In the genomic region with DNA sequence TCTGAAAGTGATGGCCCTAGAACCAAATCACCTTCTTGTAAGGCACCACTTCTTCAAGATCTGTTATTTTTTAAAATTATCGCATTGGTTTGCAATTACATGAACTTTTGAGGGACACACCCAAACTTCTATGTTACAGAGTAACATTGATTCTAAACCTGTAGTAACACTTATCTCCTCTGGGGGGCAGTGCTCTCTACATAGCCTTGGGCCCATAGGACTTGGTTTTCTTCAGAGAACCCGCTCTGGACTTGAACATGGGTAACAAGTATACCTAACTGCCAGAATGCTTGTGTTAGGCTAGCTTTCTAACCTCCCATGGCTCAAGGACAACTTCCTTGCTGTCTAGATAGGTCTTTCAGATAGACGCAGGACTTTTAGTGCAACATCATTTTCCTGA, we compare ENCODE assay signal across 19 mouse cellular contexts.
DNase-seq lines count a peak whose midpoint lies in the region; ATAC-seq and TF ChIP-seq lines count a peak whose summit lies in the region.
"Had no signal": no experiment of that assay in that cellular context is flagged by ENCODE, and none has a peak within 500 bp of the region (broad histone marks: within the 10 kb centered on the region; RNA-seq: fewer than 3 reads in every experiment).

No protein-coding gene starts in this region.

- no peak for ATAC-seq in CD4-positive, CD25-positive, alpha-beta regulatory T cell, adult 4 months
- ATAC-seq in kidney, embryonic 14.5 days (ENCODE audit: low FRiP score, low TSS enrichment) = no peak
- no peak for ATAC-seq in midbrain, postnatal 0 days (ENCODE audit: low FRiP score)
- ATAC-seq in midbrain, embryonic 14.5 days (ENCODE audit: low FRiP score, low TSS enrichment) = no peak
- ATAC-seq in megakaryocyte-erythroid progenitor cell, adult 5-6 weeks (replicated peaks; ENCODE audit: low FRiP score, low TSS enrichment, poor library complexity, severe bottlenecking) = no peak

- H3K4me2 ChIP-seq in kidney, embryonic 14.5 days (replicated peaks; ENCODE audit: low read depth, low read length) = no peak overlapping the region
- H3K4me2 ChIP-seq in midbrain, postnatal 0 days (ENCODE audit: low read depth, low read length, poor library complexity, severe bottlenecking) = no peak overlapping the region
- no peak overlapping the region for H3K4me2 ChIP-seq in midbrain, embryonic 14.5 days (ENCODE audit: low read length)
- H3K4me2 ChIP-seq: embryonic facial prominence, embryonic 15.5 days; heart, embryonic 15.5 days had no signal

- WGBS in kidney, adult 2 months = 88% methylated on average over 3 of the region's 3 CpGs
- WGBS in kidney, embryonic 14.5 days = 73% methylated on average over 3 of the region's 3 CpGs
- WGBS in midbrain, postnatal 0 days = 83% methylated on average over 3 of the region's 3 CpGs
- WGBS in midbrain, embryonic 14.5 days = 77% methylated on average over 3 of the region's 3 CpGs

- no peak for TF ChIP-seq POLR2A in kidney, adult 2 months (IDR thresholded peaks at IDR 0.05; ENCODE audit: low read depth, low read length)

- H3K4me3 ChIP-seq in kidney, adult 2 months (ENCODE audit: insufficient read depth, low read depth, low read length) = no peak overlapping the region
- no peak overlapping the region for H3K4me3 ChIP-seq in kidney, embryonic 14.5 days (ENCODE audit: low read length)
- H3K4me3 ChIP-seq in midbrain, postnatal 0 days (ENCODE audit: low read depth, low read length) = no peak overlapping the region
- no peak overlapping the region for H3K4me3 ChIP-seq in midbrain, embryonic 14.5 days (replicated peaks; ENCODE audit: low read depth, low read length)
- H3K4me3 ChIP-seq: embryonic facial prominence, embryonic 15.5 days; heart, embryonic 15.5 days had no signal

- TF ChIP-seq CTCF in kidney, adult 2 months (conservative IDR thresholded peaks at IDR 0.05; ENCODE audit: insufficient read depth, insufficient read length, low read depth, low read length) = 0 out of 2 replicates have a peak, but pooled peaks have one; percentile 5
- TF ChIP-seq CTCF in midbrain, postnatal 0 days (IDR thresholded peaks at IDR 0.05) = peak; percentile 19; the same call in 1 of the 2 replicates

- peak; percentile 8 for DNase-seq in CD4-positive, CD25-positive, alpha-beta regulatory T cell, adult 2 months (ENCODE audit: low read depth, low spot score)
- DNase-seq in kidney, adult 2 months = no peak
- DNase-seq in midbrain, postnatal 0 days (ENCODE audit: low spot score) = no peak
- DNase-seq in midbrain, embryonic 14.5 days = no peak
- no peak for DNase-seq in right cerebral cortex, adult 18-20 months
- DNase-seq: adrenal gland, postnatal 25 days; cerebellum, adult 11-12 months; cerebellum, postnatal 25 days; heart, adult 18-20 months; kidney, adult 9 months; lung, adult 18-20 months; lung, postnatal 36 days; retina, postnatal 1 day; thymus, postnatal 36 days had no signal

- H3K4me1 ChIP-seq in kidney, adult 2 months (ENCODE audit: control insufficient read depth, insufficient read depth, low read length) = no peaks in the 10 kb centered on the region
- H3K4me1 ChIP-seq in kidney, embryonic 14.5 days (ENCODE audit: control insufficient read depth, insufficient read depth, low read length) = no peaks in the 10 kb centered on the region
- no peaks in the 10 kb centered on the region for H3K4me1 ChIP-seq in midbrain, postnatal 0 days (ENCODE audit: insufficient read depth, low read length)
- no peaks in the 10 kb centered on the region for H3K4me1 ChIP-seq in midbrain, embryonic 14.5 days (ENCODE audit: control insufficient read depth, insufficient read depth, low read length)
- H3K4me1 ChIP-seq: embryonic facial prominence, embryonic 15.5 days; heart, embryonic 15.5 days had no signal

- no peaks in the 10 kb centered on the region for H3K27me3 ChIP-seq in kidney, adult 2 months (replicated peaks; ENCODE audit: control insufficient read depth, insufficient read depth, low read length)
- no peaks in the 10 kb centered on the region for H3K27me3 ChIP-seq in kidney, embryonic 14.5 days (ENCODE audit: control insufficient read depth, insufficient read depth, low read length)
- no peaks in the 10 kb centered on the region for H3K27me3 ChIP-seq in midbrain, postnatal 0 days (ENCODE audit: insufficient read depth, low read length)
- H3K27me3 ChIP-seq in midbrain, embryonic 14.5 days (ENCODE audit: control insufficient read depth, insufficient read depth, low read length) = no peaks in the 10 kb centered on the region
- H3K27me3 ChIP-seq: embryonic facial prominence, embryonic 15.5 days; heart, embryonic 15.5 days had no signal

- H3K9me3 ChIP-seq in kidney, embryonic 14.5 days (ENCODE audit: control insufficient read depth, low read length) = no peaks in the 10 kb centered on the region
- no peaks in the 10 kb centered on the region for H3K9me3 ChIP-seq in midbrain, postnatal 0 days (ENCODE audit: low read length)
- H3K9me3 ChIP-seq in midbrain, embryonic 14.5 days (ENCODE audit: control insufficient read depth, low read length) = no peaks in the 10 kb centered on the region
- H3K9me3 ChIP-seq: embryonic facial prominence, embryonic 15.5 days; heart, embryonic 15.5 days had no signal

- H3K9ac ChIP-seq in kidney, embryonic 14.5 days (ENCODE audit: low read depth, low read length) = no peak overlapping the region
- no peak overlapping the region for H3K9ac ChIP-seq in midbrain, postnatal 0 days (replicated peaks; ENCODE audit: low read length, poor library complexity, severe bottlenecking)
- no peak overlapping the region for H3K9ac ChIP-seq in midbrain, embryonic 14.5 days (replicated peaks; ENCODE audit: low read length)
- H3K9ac ChIP-seq: embryonic facial prominence, embryonic 15.5 days; heart, embryonic 15.5 days had no signal

- H3K36me3 ChIP-seq in kidney, adult 2 months (ENCODE audit: control insufficient read depth, insufficient read depth, low read length) = no peaks in the 10 kb centered on the region
- no peaks in the 10 kb centered on the region for H3K36me3 ChIP-seq in kidney, embryonic 14.5 days (ENCODE audit: control insufficient read depth, insufficient read depth, low read length)
- H3K36me3 ChIP-seq in midbrain, postnatal 0 days (ENCODE audit: insufficient read depth, low read length) = no peaks in the 10 kb centered on the region
- no peaks in the 10 kb centered on the region for H3K36me3 ChIP-seq in midbrain, embryonic 14.5 days (ENCODE audit: control insufficient read depth, insufficient read depth, low read length)
- H3K36me3 ChIP-seq: embryonic facial prominence, embryonic 15.5 days; heart, embryonic 15.5 days had no signal

- no peak overlapping the region for H3K27ac ChIP-seq in kidney, adult 2 months (ENCODE audit: insufficient read depth, low read depth, low read length)
- no peak overlapping the region for H3K27ac ChIP-seq in kidney, embryonic 14.5 days (ENCODE audit: low read depth, low read length)
- no peak overlapping the region for H3K27ac ChIP-seq in midbrain, postnatal 0 days (ENCODE audit: low read depth, low read length)
- no peak overlapping the region for H3K27ac ChIP-seq in midbrain, embryonic 14.5 days (replicated peaks; ENCODE audit: low read depth, low read length)
- H3K27ac ChIP-seq: embryonic facial prominence, embryonic 15.5 days; heart, embryonic 15.5 days had no signal
